16 mouse cellular contexts compared by ENCODE assay signal in genomic region chr8:124163258-124163657, GRCm38 (mm10).
"Had no signal": no experiment of that assay in that cellular context is flagged by ENCODE, and none has a peak within 500 bp of the region (broad histone marks: within the 10 kb centered on the region; RNA-seq: fewer than 3 reads in every experiment).

No protein-coding gene starts in this region.

- DNase-seq: heart, postnatal 10 days; heart, postnatal 14 days; heart, postnatal 36 days; heart, postnatal 4 days; kidney, adult 11 months; kidney, adult 18-20 months; kidney, adult 2 months; kidney, adult 8-10 months; kidney, adult 9 months; kidney, postnatal 10 days; kidney, postnatal 14 days; kidney, postnatal 25 days; kidney, postnatal 36 days; kidney, postnatal 4 days; layer of hippocampus, adult 9-11 months; layer of hippocampus, postnatal 36 days had no signal
